Mouse (Mus musculus) stomach, postnatal 0 days (tissue): ENCODE data around the gene Synm.

Source experiments
- CTCF ChIP-seq: IDR thresholded peaks from 2 replicates; pipeline ENCODE4 v1.5.1; 2016; ENCODE audit warnings: antibody characterized with exemption, low read depth, mild to moderate bottlenecking, moderate library complexity
- EP300 ChIP-seq: optimal IDR thresholded peaks from 2 replicates; pipeline ENCODE3; 2016; ENCODE audit warnings: antibody characterized with exemption

GRCm38 (mm10) chr7:67728203-67728602 is 31.3 kb downstream of the Synm start:
- TF ChIP-seq CTCF: no peak
- TF ChIP-seq EP300: no peak
